Mouse (Mus musculus) small intestine, adult 2 months (tissue): ENCODE measurements around the gene Adamts7.

ENCODE experiments used
- CTCF ChIP-seq: fragments of 200-500 bp; IDR thresholded peaks from 2 replicates; pipeline ENCODE4 v1.5.1; 2012; ENCODE audit warnings: low read depth, mild to moderate bottlenecking, control low read depth, inconsistent platforms, low read length, moderate library complexity, mixed read lengths; ENCODE audit not compliant: insufficient replicate concordance, insufficient read length; ENCODE audit errors: extremely low read depth
- POLR2A ChIP-seq: fragments of 200-500 bp; IDR thresholded peaks from 2 replicates; pipeline ENCODE4 v1.6.1; 2012; ENCODE audit warnings: low read depth, mild to moderate bottlenecking, control low read depth, inconsistent platforms, low read length, moderate library complexity

DNA sequence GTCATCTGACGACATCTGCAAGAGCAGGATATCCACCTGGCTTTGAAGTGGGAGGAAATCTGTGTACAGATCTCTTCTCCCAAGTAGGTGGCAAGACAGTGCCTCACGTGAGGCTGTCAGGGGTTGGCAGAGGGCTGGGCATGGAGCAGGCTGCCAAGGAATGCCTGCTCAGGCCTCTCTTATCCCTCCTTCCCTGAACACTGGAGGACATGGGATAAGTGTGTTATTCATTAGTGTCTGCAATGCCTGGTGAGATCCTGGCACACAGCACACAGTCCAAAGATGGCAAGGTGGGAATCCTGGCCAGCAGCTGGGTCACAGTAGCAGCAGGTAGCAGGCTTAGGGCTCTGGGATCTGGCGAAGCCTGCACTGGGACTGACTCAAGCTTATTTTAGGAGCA lies 50.3 kb downstream of the Adamts7 start:
- TF ChIP-seq CTCF (no peak), POLR2A (no peak)
